Mouse (Mus musculus): ENCODE measurements at regions not wholly inside any gene's neighbourhood (a gene's known extent, or its start where the extent isn't known, plus 50 kb on each side); places are given as distances from the start of the nearest gene placed in this dataset.
A peak's percentile ranks its signal among the peaks of the same experiment; 100 is the strongest.

GRCm38 (mm10) chr8:89295686-89296085, 251.7 kb upstream of the Sall1 start:
- H3K4me2 ChIP-seq (replicated peaks): no peak overlapping the region
- H3K4me1 ChIP-seq: no peaks in the 10 kb centered on the region
- no peaks in the 10 kb centered on the region for H3K9me3 ChIP-seq (replicated peaks)
- H3K4me3 ChIP-seq (replicated peaks): no peak overlapping the region
- no peak overlapping the region for H3K9ac ChIP-seq
- no peaks in the 10 kb centered on the region for H3K36me3 ChIP-seq
- ATAC-seq (ENCODE audit: insufficient number of reproducible peaks, low FRiP score, low TSS enrichment, low read depth): no peak
- 29% methylated on average over 5 of the region's 5 CpGs for WGBS
- no peak overlapping the region for H3K27ac ChIP-seq (replicated peaks)
- no peaks in the 10 kb centered on the region for H3K27me3 ChIP-seq

- peaks cover 9% of the 10 kb centered on the region; the same call in 1 of the 2 replicates for H3K27me3 ChIP-seq
- H3K9me3 ChIP-seq (replicated peaks): no peaks in the 10 kb centered on the region
- no peak overlapping the region for H3K27ac ChIP-seq (replicated peaks)
- H3K4me3 ChIP-seq (replicated peaks): no peak overlapping the region
- H3K4me2 ChIP-seq (replicated peaks): no peak overlapping the region
- no peaks in the 10 kb centered on the region for H3K4me1 ChIP-seq
- no peak overlapping the region for H3K9ac ChIP-seq
- WGBS: 7% methylated on average over 5 of the region's 5 CpGs
- ATAC-seq (ENCODE audit: insufficient number of reproducible peaks, low FRiP score, low TSS enrichment, low read depth): no peak
- H3K36me3 ChIP-seq: no peaks in the 10 kb centered on the region
Measured at GRCm38 (mm10) chr8:89289017-89289416, 245.1 kb upstream of the Sall1 start.

- no peak overlapping the region for H3K27ac ChIP-seq (replicated peaks)
- H3K36me3 ChIP-seq: no peaks in the 10 kb centered on the region
- H3K9me3 ChIP-seq (replicated peaks): no peaks in the 10 kb centered on the region
- peaks cover 9% of the 10 kb centered on the region; the same call in 1 of the 2 replicates for H3K27me3 ChIP-seq
- no peak overlapping the region for H3K4me3 ChIP-seq (replicated peaks)
- H3K4me1 ChIP-seq: no peaks in the 10 kb centered on the region
- ATAC-seq (ENCODE audit: insufficient number of reproducible peaks, low FRiP score, low TSS enrichment, low read depth): no peak
- 76% methylated on average over 14 of the region's 14 CpGs for WGBS
- no peak overlapping the region for H3K4me2 ChIP-seq (replicated peaks)
- no peak overlapping the region for H3K9ac ChIP-seq
Measured at GRCm38 (mm10) chr8:89284871-89285564, 241.1 kb upstream of the Sall1 start.

- Histone ChIP-seq H3K4me3 (replicated peaks) (no peak overlapping the region), H3K27me3 (peaks cover under 1% of the 10 kb centered on the region; the same call in 1 of the 2 replicates), H3K9ac (no peak overlapping the region), H3K4me2 (replicated peaks) (no peak overlapping the region), H3K9me3 (replicated peaks) (no peaks in the 10 kb centered on the region), H3K36me3 (no peaks in the 10 kb centered on the region), H3K4me1 (no peaks in the 10 kb centered on the region), H3K27ac (replicated peaks) (no peak overlapping the region)
- no peak for ATAC-seq (ENCODE audit: insufficient number of reproducible peaks, low FRiP score, low TSS enrichment, low read depth)
- 78% methylated on average over 17 of the region's 17 CpGs for WGBS
Measured at GRCm38 (mm10) chr8:89283105-89284096, 239.4 kb upstream of the Sall1 start.

- Histone ChIP-seq H3K4me1 (no peaks in the 10 kb centered on the region), H3K27me3 (no peaks in the 10 kb centered on the region), H3K4me2 (replicated peaks) (no peak overlapping the region), H3K9me3 (replicated peaks) (no peaks in the 10 kb centered on the region), H3K27ac (replicated peaks) (no peak overlapping the region), H3K36me3 (no peaks in the 10 kb centered on the region), H3K4me3 (replicated peaks) (no peak overlapping the region), H3K9ac (no peak overlapping the region)
- 79% methylated on average over 3 of the region's 3 CpGs for WGBS
- ATAC-seq (ENCODE audit: insufficient number of reproducible peaks, low FRiP score, low TSS enrichment, low read depth): no peak
Measured at GRCm38 (mm10) chr8:89279844-89280243, 235.9 kb upstream of the Sall1 start.

GRCm38 (mm10) chr8:89279142-89279541, 235.2 kb upstream of the Sall1 start:
- no peak overlapping the region for H3K9ac ChIP-seq
- H3K4me2 ChIP-seq (replicated peaks): no peak overlapping the region
- no peak overlapping the region for H3K4me3 ChIP-seq (replicated peaks)
- no peak for ATAC-seq (ENCODE audit: insufficient number of reproducible peaks, low FRiP score, low TSS enrichment, low read depth)
- H3K36me3 ChIP-seq: no peaks in the 10 kb centered on the region
- 89% methylated on average over 6 of the region's 6 CpGs for WGBS
- no peak overlapping the region for H3K27ac ChIP-seq (replicated peaks)
- H3K4me1 ChIP-seq: no peaks in the 10 kb centered on the region
- H3K9me3 ChIP-seq (replicated peaks): no peaks in the 10 kb centered on the region
- H3K27me3 ChIP-seq: 0 out of 2 replicates have a peak, but pooled peaks cover under 1% of the 10 kb centered on the region

- Histone ChIP-seq H3K4me1 (peaks cover 7% of the 10 kb centered on the region), H3K27ac (replicated peaks) (no peak overlapping the region), H3K9ac (no peak overlapping the region), H3K27me3 (peaks cover 31% of the 10 kb centered on the region), H3K4me2 (replicated peaks) (no peak overlapping the region), H3K9me3 (replicated peaks) (no peaks in the 10 kb centered on the region), H3K36me3 (no peaks in the 10 kb centered on the region), H3K4me3 (replicated peaks) (no peak overlapping the region)
- no peak for ATAC-seq (ENCODE audit: insufficient number of reproducible peaks, low FRiP score, low TSS enrichment, low read depth)
- WGBS: 38% methylated on average over 4 of the region's 4 CpGs
Measured at GRCm38 (mm10) chr8:89273276-89273675, 229.3 kb upstream of the Sall1 start.

GRCm38 (mm10) chr8:89272381-89272815, 228.4 kb upstream of the Sall1 start:
- Histone ChIP-seq H3K27ac (replicated peaks) (no peak overlapping the region), H3K4me2 (replicated peaks) (peak overlapping the region; percentile 72), H3K4me1 (peaks cover 7% of the 10 kb centered on the region), H3K4me3 (replicated peaks) (peak overlapping the region; percentile 40), H3K9ac (no peak overlapping the region), H3K9me3 (replicated peaks) (no peaks in the 10 kb centered on the region), H3K27me3 (peaks cover 31% of the 10 kb centered on the region), H3K36me3 (no peaks in the 10 kb centered on the region)
- WGBS: 2% methylated on average over 28 of the region's 28 CpGs
- no peak for ATAC-seq (ENCODE audit: insufficient number of reproducible peaks, low FRiP score, low TSS enrichment, low read depth)

- no peaks in the 10 kb centered on the region for H3K9me3 ChIP-seq (replicated peaks)
- no peaks in the 10 kb centered on the region for H3K36me3 ChIP-seq
- no peak overlapping the region for H3K27ac ChIP-seq (replicated peaks)
- peak overlapping the region; percentile 40 for H3K4me3 ChIP-seq (replicated peaks)
- H3K9ac ChIP-seq: no peak overlapping the region
- ATAC-seq (ENCODE audit: insufficient number of reproducible peaks, low FRiP score, low TSS enrichment, low read depth): no peak
- WGBS: 19% methylated on average over 22 of the region's 22 CpGs
- H3K4me2 ChIP-seq (replicated peaks): peak overlapping the region; percentile 72
- peaks cover 7% of the 10 kb centered on the region for H3K4me1 ChIP-seq
- peaks cover 31% of the 10 kb centered on the region for H3K27me3 ChIP-seq
Measured at GRCm38 (mm10) chr8:89271381-89272355, 227.7 kb upstream of the Sall1 start.

- ATAC-seq (ENCODE audit: insufficient number of reproducible peaks, low FRiP score, low TSS enrichment, low read depth): no peak
- Histone ChIP-seq H3K9me3 (replicated peaks) (no peaks in the 10 kb centered on the region), H3K4me2 (replicated peaks) (no peak overlapping the region), H3K4me3 (replicated peaks) (no peak overlapping the region), H3K27ac (replicated peaks) (no peak overlapping the region), H3K9ac (no peak overlapping the region), H3K27me3 (peaks cover 31% of the 10 kb centered on the region), H3K36me3 (no peaks in the 10 kb centered on the region), H3K4me1 (peaks cover 7% of the 10 kb centered on the region)
- 10% methylated on average over 1 of the region's 1 CpGs for WGBS
Measured at GRCm38 (mm10) chr8:89270001-89270400, 226.0 kb upstream of the Sall1 start.

All from embryonic facial prominence, embryonic 15.5 days (tissue).